Mouse (Mus musculus): ENCODE measurements around the gene Kcnh3.

Kcnh3 gene

DNA sequence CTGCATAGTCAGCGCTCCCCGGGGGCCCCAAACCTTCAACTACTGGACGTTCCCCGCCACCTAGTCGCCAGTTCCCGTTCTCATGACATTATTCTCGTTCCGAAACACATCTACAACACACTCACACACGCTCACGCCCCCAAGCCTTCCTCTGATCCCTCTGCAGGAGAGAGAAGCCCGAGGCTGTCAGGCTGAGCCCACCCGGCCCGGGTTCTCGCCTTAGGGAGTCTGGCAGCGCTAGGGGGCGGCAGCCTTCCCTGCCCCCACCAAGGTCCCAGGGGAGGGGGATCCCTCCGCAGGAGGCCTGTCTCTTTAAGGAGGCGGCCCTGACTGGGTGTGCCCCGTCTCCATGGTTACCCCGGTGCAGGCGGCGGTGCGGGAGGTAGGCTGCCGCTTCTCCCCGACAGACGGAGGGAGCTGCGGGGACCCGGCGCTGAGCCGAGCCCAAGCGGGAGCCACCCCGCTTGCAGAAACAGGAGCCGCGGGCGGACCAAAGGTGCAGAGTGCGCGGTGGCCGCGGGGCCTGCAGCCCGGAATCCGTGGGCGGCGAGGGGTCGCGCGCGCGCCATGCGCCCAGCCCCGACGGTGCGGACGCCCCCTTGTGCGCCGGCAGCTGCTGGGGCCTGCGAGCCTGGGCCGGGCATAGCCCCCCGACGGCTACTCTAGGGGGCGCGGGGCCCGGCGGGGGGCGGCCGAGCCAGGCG, at the start of gene Kcnh3:
Gene Kcnh3, plus strand, starts transcription at position 654 of the 704 bp plus-strand sequence.
- DNase-seq (ENCODE audit: low read depth, low spot score), result no peak

DNA sequence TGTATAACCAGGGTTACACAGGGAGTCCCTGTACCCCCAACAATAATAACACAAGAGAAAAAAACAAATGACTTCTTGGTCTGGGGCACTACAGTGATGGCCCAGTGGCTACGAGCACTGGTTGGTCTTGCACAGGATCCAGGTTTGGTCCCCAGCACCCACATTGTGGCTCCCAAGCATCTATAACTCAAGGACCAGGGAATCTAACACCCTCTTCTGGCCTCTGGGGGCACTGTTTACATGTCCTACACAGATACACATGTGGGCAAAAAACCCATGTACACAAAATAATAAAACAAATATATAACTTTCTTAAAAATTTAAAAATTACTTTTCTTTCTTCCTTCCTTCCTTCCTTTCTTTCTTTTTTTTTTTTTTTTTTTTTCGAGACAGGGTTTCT, 45.0 kb upstream of the Kcnh3 start:
- DNase-seq (ENCODE audit: low read depth, low spot score), result no peak

DNA sequence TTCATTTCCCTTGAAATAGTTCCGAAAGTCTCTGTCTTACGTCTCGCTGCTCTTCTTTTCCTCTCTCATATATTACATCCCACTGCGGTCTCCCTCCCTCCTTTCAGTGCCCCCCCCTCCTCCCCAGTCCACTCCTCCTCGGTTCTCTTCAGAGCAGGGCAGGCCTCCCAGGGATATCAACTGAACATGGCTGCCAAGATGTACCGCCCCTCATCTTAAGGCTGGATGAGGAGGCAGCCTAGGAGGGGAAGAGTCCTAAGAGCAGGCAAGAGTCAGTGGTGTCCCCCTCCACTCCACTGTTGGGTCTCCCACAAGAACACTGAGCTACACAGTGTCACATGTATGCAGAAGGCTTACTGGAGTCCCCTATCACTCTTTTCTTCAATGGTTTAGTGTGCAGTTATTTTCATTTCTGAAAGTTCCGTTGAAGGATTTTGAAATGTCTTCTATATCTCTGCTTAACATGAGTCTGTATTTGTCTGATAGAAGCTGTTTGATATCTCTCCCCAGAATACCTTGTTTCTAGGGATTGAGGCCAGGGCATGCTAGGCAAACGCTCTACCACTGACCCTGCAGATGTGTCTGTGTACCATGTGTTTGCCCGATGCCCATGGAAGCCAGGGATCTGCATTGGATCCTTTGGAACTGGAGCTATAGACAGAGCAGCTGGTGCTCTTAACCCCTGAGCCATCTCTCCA, 40.3 kb upstream of the Kcnh3 start:
- DNase-seq (ENCODE audit: low read depth, low spot score), result no peak

DNA sequence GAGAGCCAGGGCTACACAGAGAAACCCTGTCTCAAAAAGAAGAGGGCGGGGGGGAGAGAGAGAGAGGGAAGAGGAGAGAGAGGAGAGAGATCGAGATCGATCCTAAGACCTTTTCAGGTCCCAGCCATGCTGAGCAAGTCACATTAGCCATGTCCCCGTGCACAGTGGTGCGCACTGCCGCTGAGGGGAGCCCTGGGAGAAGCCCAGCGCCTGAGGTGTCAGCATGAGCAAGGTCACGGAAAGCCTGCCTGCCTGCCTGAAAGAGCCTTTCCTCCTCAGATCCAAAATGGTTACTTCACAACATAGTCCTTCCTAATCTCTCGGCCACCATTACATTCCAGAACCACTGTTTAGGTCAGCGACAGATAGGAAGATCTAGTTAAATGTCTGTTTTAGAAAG, 30.3 kb upstream of the Kcnh3 start:
- DNase-seq (ENCODE audit: low read depth, low spot score), result no peak

DNA sequence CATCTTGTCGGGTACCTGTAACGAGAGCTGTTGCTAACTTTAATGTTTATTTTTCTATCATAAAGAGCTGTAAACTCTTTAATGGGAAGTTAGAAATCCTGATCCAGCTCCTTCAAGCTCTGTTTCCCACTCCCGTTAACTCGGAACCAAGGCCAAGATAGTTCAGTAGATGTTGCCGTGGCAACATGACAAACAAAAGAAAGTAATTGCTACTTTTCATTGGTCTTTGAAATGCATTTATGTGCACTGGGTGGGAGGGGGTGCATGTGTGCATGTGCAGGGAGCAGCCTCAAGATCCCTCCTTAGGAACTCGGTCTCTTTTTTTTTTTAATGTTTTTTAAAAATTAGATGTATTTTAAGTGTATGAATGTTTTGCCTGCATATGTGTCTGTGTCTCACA, 29.6 kb upstream of the Kcnh3 start:
- peak; percentile 11 for DNase-seq (ENCODE audit: low read depth, low spot score)

DNA sequence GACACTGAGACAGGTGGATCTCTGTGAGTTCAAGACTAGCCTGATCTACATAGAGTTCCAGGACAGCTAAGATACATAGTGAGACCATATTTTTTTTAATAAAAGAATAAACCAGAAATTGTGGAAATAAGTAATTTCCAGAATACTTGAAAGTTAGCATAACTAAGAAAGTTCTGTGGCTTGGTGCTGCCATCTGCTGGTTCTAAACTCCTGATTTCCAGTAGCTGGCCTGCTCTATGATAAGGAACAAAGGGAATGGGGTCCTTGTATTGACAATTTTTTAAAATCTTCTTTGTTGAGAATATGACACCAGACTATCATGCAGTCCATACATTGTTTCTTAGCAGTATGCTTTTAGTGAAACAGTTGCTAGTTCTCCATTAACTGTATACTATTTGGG, 25.9 kb upstream of the Kcnh3 start:
- DNase-seq (ENCODE audit: low read depth, low spot score), result peak; percentile 19

DNA sequence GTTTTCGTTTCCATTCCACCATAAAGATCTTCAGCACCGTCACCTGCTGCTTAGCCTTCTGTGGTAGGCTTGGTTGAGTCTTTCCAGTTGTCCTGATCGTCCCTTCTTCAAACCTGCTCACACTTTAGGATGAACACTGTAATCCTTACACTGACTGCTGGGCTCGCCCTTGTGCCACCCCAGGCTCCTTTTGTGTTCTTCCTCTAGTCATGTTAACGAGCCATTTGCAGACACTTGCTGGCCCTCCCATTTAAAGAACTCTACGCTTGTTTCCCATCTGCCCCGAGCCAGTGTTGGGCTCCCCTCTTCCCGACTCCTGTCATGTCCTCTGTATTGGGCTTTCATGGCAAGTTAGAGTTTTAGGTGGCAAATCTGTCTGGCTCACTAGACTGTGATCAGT, 18.7 kb upstream of the Kcnh3 start:
- DNase-seq (ENCODE audit: low read depth, low spot score), result no peak

DNA sequence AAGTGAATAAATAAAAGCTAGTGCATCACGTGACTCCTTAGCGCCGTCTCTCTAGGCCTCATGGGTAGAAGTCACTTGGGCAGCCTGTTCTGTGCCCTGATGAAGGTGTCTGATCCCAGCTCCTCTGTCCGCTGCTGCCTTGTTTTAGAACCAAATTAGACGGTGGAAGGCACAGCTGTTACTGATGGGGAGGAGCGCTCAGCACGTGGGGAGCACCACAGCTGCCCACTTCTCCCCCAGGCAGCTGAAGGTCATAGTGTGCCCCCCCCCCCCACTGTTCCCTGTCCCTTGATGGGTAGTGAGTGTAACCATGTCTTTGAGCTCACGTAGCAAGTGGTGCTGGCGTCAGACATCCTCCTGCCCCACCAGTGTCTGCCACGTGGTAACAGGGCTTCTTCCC, 11.5 kb upstream of the Kcnh3 start:
- DNase-seq (ENCODE audit: low read depth, low spot score), result no peak

DNA sequence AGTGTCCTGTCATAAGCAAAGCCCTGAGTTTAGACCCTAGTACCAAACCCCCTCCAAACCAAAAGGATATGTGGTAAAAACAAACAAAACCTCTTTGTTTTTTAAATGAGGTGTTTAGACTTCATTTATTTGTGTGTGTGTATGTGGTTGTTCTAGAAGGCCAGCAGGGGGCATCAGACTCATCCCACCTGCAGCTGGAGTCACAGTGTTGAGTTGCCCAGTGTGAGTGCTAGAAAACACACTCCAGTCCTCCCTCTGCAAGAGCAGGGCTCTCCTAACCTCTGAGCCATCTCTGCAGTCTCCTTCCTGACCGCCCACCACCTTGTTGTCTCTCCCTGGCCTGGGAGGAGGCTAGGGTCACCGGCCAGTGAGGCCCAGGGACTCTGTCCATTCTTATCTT, 9.7 kb upstream of the Kcnh3 start:
- DNase-seq (ENCODE audit: low read depth, low spot score), result no peak

DNA sequence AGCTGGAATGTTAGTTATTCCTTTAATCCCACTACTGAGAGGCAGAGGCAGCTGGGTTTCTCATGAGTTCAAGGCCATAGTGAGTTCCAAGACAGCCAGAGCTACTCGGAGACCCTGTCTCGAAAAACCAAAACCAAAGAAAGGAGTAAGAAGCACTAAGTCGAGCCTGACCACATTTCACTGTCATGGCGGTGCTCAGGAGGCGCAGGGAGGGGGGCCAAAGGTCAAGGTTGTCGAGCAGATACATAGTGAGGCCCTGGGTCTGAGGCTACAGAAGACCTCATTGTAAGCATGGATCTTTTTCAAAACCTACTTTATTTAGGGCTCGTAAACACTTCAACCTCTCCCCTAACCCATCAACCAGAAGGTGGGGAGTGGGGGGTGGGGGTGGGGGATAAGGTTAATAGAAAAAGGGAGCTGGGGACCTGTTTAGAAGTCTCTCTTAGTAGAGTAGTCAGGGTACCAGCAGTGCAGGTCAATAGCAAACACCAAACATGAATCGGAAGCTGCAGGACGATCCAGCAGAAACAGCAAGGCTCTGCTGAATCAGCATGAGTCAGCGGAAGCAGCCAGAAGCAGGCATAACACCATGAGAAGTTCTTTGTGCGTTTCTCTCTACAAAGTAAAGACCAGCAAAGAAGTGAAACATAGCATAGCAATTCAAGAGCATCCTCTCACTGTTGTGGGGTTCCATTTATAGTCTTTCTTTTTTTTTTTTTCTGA, 8.8 kb upstream of the Kcnh3 start:
- DNase-seq (ENCODE audit: low read depth, low spot score), result no peak

DNA sequence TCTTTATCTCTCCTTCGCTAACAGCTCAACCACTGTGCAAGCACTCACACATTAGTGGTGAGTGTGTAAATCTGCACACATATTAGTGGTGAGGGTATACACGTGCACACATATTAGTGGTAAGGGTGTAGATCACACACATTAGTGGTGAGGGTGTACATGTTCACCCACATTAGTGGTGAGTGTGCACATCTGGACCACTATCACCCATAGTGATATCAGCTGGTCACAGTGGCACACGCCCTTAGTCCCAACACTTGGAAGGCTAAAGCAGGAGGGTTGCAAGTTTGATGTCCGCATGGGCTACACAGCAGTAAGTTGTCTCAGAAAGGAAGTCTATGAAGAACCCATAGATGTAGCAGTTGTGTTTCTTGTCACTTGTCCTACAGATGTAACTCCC, 7.0 kb upstream of the Kcnh3 start:
- DNase-seq (ENCODE audit: low read depth, low spot score), result no peak

DNA sequence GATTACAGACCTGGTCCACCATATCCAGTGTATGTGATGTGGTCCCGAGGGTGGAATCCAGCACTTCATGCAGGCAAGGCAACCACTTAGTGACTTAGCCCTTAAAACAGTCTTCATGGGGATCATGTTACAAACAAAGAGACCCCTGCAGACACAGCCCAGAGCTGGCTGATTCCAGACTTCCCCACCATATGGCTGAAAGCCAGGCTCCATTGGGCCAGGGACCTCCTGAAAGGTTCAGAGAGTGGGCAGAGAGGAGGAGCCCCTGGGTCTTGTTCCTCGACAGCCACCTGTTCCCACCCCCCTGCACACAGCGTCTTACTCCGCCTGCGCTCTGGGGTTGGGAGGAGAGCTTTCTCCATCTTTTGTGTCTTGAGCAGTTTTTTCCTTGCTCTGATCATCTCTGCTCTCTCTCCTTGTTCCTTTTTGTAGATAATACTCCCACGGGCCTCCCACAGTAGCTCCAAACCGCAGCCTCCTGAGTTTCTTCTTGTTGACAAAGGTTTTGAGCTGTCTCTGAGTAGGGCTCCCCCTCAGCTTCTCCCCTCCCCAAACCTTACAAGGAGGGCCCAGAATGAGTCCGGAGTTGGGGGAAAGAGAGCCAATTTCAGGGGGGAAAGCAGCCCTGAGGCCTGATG, 3.2 kb upstream of the Kcnh3 start:
- no peak for DNase-seq (ENCODE audit: low read depth, low spot score)

DNA sequence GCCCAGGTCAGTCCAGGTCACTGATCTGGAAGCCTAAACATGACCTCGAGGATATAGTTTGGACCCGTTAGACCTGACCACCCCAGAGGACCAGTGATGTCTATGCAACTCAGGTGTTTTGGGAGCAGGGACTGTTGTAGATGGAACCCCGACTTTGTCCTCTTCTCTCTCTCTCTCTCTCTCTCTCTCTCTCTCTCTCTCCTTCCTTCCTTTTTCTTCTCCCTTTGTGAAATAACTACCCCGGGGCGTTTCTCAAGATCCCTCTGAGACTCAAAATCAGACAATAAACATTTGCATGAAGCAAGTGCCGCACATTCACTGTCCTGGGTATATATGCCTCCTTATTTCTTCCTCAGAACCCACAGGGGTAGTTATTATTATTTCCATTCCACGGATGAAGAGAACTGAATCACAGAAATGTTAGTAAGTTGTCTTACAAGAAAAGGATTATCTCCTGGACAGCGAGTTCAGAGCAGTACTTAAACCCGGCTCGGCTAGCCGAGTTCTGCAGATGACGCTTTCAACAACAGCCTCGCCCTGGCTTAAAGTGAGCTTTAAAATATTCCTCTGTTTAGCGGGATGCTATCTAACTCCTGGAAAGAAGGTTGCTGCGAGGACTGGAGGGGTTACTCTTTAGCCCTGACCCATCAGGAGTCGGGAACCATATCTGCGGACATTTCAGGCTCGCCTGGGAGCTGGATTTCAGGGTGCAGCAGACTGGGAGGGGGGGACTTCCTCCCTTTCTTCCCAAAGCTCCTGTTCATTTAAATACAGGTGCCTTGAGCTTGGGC, 1.7 kb upstream of the Kcnh3 start:
- no peak for DNase-seq (ENCODE audit: low read depth, low spot score)

DNA sequence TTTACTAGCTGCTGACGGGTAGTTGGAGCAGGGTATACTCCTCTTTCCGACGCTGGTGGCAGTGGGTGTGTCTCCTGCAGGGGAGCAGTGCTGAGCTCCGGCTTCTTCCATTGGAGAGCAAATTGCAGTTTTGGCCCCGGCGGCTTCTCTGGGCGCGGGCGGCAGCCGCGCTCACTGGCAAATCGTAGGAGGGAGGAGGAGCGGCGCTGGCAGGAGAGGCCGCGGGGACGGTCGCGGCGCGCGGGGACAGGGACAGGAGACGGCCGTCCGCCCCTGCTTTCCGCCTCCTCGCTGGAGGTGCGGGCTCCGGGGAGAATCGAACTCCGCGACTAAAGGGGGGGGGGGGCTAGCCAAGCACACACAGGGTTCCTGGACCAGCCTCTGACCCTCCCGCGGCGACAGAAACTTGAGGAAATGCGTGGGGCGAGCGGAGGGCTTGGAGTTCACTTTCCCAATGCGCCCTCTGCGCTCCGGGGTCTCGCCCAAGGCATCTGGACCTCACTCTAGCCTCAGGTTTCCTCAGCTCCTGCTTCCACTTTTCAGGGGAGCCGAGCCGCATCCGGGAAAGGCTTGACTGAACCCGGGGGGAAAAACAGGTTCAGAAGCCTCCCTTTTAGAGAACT, 965 bp upstream of the Kcnh3 start:
- no peak for DNase-seq (ENCODE audit: low read depth, low spot score)

DNA sequence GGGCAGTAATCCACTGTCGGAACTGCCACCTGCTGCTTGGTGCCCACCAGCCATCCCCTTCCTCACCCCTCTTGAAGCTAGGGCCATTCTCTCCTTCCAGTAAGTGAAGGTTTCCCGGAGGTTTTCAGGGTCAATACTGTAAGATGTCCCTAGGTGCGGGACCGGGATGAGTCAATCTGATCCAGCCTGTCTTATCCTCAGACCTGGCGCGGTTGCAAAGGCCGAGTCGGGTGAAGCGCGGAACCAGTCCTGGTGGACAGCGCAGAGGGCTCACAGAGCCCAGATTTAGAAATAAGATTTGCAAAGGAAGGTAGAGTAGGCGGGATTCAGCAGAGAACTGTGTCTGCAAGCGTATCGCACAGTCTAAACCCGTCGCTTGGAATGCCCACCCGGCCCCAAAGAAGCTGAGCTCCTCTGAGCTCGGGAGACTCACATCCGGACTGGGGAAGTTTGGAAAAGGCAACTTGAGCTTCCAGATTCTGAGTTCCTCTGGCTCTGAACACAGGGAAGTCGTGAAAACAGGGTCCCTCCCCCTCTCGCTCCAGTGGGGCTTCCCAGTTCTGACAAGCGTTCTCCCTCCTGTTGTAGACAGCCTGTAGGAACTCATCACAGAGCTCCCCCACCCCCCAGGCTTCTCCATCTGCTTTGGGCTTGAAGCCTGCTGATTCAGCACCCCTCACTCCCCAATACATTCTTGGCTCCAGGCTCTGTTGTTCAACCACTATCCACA, 585 bp downstream of the Kcnh3 start:
- no peak for DNase-seq (ENCODE audit: low read depth, low spot score)

DNA sequence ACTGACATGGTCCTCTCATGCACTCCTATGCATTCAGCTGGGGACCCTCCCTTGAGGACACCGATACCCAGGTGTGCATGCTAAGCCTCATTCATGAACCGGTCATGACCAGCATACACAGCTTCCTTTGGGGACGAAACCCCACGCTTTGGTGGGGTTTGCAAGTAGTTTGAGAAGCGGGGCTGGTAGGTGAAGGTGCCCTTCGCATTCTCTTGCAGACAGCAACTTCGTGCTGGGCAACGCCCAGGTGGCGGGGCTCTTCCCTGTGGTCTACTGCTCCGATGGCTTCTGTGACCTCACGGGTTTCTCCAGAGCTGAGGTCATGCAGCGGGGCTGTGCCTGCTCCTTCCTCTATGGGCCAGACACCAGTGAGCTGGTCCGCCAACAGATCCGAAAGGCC, 1.4 kb downstream of the Kcnh3 start:
- DNase-seq (ENCODE audit: low read depth, low spot score), result no peak

DNA sequence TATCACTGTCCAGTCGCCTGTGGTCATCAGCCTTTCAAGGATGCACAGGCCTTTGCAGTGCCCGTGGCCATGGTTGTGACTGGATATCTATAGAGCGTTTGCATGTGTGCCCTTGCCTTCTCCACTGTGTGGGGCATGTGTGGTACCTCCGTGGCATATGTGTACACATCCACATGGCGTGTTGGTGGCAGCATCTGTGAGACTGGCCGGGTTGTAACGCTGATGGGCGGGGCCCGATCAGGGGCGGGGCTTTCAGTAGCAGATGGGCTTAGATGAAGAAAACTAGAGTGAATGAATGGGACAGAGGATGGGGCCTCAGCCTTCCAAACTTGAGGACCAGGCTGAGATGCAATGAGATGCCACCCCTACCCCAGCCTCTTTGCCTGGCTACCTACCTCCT, 7.3 kb downstream of the Kcnh3 start:
- DNase-seq (ENCODE audit: low read depth, low spot score), result no peak

DNA sequence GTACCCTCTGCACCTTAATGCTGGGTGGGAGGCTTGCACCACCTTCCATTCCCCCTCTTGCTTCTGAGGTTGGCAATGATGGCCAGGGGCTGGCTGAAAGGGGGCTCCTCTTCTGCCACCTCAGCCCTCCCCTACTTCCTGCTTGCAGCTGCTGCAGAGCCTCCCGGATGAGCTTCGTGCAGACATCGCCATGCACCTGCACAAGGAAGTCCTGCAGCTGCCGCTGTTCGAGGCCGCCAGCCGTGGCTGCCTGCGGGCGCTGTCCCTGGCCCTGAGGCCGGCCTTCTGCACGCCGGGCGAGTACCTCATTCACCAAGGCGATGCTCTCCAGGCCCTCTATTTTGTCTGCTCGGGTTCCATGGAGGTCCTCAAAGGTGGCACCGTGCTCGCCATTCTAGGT, 9.1 kb downstream of the Kcnh3 start:
- no peak for DNase-seq (ENCODE audit: low read depth, low spot score)

DNA sequence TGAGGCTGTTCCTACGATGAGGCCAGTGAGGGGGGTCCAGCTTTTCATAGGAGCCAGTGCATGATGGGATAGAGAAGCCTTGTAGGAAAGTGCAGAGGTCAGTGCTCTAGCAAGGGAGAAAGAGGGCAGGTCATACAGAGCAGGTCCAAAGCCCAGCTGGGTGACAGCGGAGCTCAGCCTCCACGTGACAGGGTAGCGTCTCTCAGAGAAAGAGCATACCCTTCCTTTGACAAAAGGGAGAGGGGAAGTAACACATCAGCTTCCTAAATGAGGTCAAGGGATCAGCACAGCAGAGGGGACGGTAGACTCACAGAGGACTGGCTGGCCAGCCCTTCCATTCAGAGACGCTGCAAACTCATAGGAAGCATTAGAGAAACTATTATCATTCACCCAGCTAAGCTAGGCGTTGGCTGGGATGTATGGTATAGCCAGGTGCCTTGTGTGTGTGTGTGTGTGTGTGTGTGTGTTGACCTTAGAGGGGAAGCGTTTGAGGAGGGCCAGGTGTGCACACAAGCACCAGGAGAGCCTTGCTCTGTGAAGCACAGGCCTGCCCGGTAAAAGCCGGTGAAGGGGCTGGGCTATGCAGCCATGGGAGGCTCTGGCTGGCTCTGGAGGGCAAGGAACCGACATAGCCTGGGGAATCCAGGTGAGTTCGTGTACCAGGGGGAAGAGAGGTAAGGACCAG, 9.8 kb downstream of the Kcnh3 start:
- DNase-seq (ENCODE audit: low read depth, low spot score), result no peak

DNA sequence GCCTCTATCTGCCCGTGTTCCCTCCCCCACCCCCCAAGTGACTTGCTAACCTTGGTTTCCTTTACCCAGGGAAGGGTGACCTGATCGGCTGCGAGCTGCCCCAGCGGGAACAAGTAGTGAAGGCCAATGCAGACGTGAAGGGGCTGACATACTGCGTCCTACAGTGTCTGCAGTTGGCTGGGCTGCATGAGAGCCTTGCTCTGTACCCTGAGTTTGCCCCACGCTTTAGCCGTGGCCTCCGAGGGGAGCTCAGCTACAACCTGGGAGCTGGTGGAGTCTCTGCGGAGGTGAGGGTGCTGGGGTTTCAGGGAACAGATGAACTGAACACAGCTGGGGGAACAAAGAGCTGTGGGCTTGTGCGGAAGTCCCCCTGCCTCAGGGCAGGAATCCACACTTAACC, 13.3 kb downstream of the Kcnh3 start:
- DNase-seq (ENCODE audit: low read depth, low spot score), result no peak
